Mouse (Mus musculus) heart, postnatal 0 days (tissue): ENCODE data around the gene Adarb1.

ENCODE experiments used
- CTCF ChIP-seq: IDR thresholded peaks from 2 replicates; pipeline ENCODE4 v1.5.1; 2016; ENCODE audit warnings: antibody characterized with exemption, control low read depth, low read depth
- EP300 ChIP-seq: IDR thresholded peaks from 2 replicates; pipeline ENCODE4 v1.6.1; 2016; ENCODE audit warnings: antibody characterized with exemption, low read depth

- TF ChIP-seq CTCF, result no peak
- no peak for TF ChIP-seq EP300
Measured at GRCm38 (mm10) chr10:77242871-77243270, 175.2 kb downstream of the Adarb1 start.
